Mouse (Mus musculus) lung, adult 2 months (tissue): ENCODE data around the gene Mpp6. TPM values are rescaled to one million over a fixed set of nuclear protein-coding genes. Genes with fewer than 3 reads are reported as not detected.

Source experiments
- DNase-seq: peaks from one replicate; pipeline ENCODE4 v3.0.0; 2022
- H3K4me1 ChIP-seq: fragments of 200-500 bp; 2 replicates; pipeline ENCODE4 v1.6.1; 2011; ENCODE audit warnings: low read length; ENCODE audit not compliant: control insufficient read depth, insufficient read depth
- H3K4me3 ChIP-seq: fragments of 200-500 bp; replicated peaks from 2 replicates; pipeline ENCODE3; 2011; ENCODE audit warnings: low read depth, mild to moderate bottlenecking, control low read depth, low read length; ENCODE audit errors: extremely low read depth
- CTCF ChIP-seq: fragments of 200-500 bp; IDR thresholded peaks from 2 replicates; pipeline ENCODE4 v1.5.1; 2011; ENCODE audit warnings: mild to moderate bottlenecking, low read length, control low read depth; ENCODE audit not compliant: insufficient read depth
- POLR2A ChIP-seq: fragments of 200-500 bp; IDR thresholded peaks from 2 replicates; pipeline ENCODE4 v1.6.1; 2011; ENCODE audit warnings: low read depth, mild to moderate bottlenecking, control low read depth, low read length, borderline replicate concordance; ENCODE audit errors: extremely low read depth
- whole genome bisulfite sequencing: fragments of 180-500 bp; shearing (Covaris S2); methylation state at CpG from one replicate; pipeline ENCODE4 v1.1.7; 2018; 5-methylcytosine and 5-hydroxymethylcytosine counted together
- polyA plus RNA-seq: library from polyadenylated mRNA; depleted of rRNA; stranded (reverse); fragments of >200 nt; gene quantifications from 2 replicates; pipeline ENCODE4 v1.2.3, GENCODE M21; 2012; rRNA removed

Gene Mpp6
- 3.1 and 3.5 TPM in 2 replicates for polyA plus RNA-seq

DNA sequence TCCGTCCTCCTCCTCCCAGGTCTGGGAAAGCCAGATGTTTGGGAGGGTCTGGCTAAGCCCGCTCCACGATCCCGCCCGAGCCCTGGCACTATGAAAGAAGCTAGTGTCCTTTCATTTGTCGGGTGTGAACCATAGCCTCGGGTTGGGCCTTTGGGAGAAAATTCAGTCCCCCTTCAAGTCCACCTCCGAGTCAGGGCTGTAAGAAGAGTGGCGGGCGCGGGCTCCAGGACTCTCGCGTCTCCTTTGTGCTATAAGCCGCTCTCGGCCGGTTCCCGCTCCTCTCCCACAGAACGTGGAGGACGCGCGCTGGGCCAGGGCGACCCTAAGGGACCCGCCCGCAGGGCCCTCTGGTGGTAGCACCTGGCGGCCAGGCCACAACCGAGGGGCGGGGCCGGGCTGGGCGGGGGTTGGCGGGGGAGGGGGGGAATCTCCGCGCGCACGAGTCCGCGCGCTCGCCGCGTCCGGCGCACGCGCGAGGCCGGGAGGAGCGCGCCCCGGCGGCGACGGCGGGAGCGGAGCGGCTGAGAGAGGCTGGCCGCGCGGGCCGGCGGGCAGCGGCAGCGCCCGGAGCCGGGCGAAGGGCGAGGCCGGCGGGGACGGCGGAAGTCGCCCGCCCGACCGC lies at the start of gene Mpp6:
Mpp6 (plus strand) TSS at position 485 of the 622 bp plus-strand sequence.
- WGBS = under 1% methylated on average over 72 of the region's 74 CpGs
- TF ChIP-seq CTCF (no peak), POLR2A (no peak)
- peak within 1 kb of the TSS; percentile 54 for H3K4me3 ChIP-seq
- H3K4me1 ChIP-seq = peaks cover 3% of the 10 kb centered on the region; the same call in 1 of the 2 replicates
- peak; percentile 76 for DNase-seq

GRCm38 (mm10) chr6:50066172-50066571 lies 43.9 kb upstream of the Mpp6 start:
- Histone ChIP-seq H3K4me1 (no peaks in the 10 kb centered on the region), H3K4me3 (no peak overlapping the region)
- WGBS = 81% methylated on average over 6 of the region's 6 CpGs
- DNase-seq = no peak
- TF ChIP-seq POLR2A (no peak), CTCF (no peak; the same call in 1 of the 2 replicates)

DNA sequence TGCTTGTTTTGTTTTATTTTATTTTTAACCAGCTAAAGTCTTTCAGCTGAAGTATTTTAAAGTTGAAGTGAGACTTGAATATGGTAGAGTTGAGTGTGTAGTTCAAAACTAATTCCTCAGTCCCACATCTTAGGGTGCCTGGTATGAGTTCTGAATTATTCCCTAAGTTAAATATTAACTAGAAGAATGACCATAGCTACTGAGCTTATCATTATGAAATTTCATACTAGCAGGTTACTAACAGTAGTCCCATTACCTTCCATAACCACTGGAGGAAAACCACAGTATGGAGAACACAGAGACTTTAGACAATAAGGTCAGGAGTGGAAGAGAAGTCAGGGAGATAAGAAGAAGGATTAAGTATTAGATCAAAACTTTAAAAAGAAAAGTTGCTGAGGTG lies 41.6 kb upstream of the Mpp6 start:
- DNase-seq = no peak
- H3K4me1 ChIP-seq = no peaks in the 10 kb centered on the region
- no peak for TF ChIP-seq POLR2A
- no peak for TF ChIP-seq CTCF
- no peak overlapping the region for H3K4me3 ChIP-seq

DNA sequence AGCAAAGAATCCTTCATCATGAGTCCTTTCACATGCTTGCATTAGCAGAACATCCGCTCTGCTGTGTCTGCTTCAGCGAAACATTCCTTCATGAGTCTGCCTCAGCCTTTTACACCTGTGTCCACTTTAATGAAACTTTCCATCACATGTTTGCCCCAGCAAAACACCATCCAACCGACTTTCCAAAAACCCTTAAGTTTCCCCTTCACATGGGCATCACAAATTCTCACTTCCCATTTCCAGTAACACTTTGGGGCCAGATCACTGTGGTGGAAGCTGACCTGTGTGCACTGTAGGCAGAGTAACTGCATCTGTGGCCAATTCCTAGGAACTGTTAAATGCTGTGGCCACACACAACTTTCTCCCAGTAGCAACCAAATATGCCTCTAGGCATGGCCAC lies 34.8 kb upstream of the Mpp6 start:
- H3K4me1 ChIP-seq = no peaks in the 10 kb centered on the region
- TF ChIP-seq CTCF = no peak
- no peak for DNase-seq
- WGBS = 76% methylated on average over 3 of the region's 3 CpGs
- H3K4me3 ChIP-seq = no peak overlapping the region

GRCm38 (mm10) chr6:50076473-50076872 lies 33.6 kb upstream of the Mpp6 start:
- no peak overlapping the region for H3K4me3 ChIP-seq
- no peak for DNase-seq

GRCm38 (mm10) chr6:50080431-50080830 lies 29.6 kb upstream of the Mpp6 start:
- 57% methylated on average over 7 of the region's 7 CpGs for WGBS
- Histone ChIP-seq H3K4me3 (no peak overlapping the region), H3K4me1 (no peaks in the 10 kb centered on the region)
- peak; percentile 55 for DNase-seq
- TF ChIP-seq CTCF (no peak), POLR2A (no peak)

More at GRCm38 (mm10) chr6:50076473-50076872, 33.6 kb upstream of the Mpp6 start:
- no peaks in the 10 kb centered on the region for H3K4me1 ChIP-seq
- 61% methylated on average over 2 of the region's 2 CpGs for WGBS
- TF ChIP-seq CTCF (no peak), POLR2A (no peak)

- TF ChIP-seq POLR2A = no peak
- TF ChIP-seq CTCF = no peak
Observed at GRCm38 (mm10) chr6:50085206-50085605, 24.8 kb upstream of the Mpp6 start.

DNA sequence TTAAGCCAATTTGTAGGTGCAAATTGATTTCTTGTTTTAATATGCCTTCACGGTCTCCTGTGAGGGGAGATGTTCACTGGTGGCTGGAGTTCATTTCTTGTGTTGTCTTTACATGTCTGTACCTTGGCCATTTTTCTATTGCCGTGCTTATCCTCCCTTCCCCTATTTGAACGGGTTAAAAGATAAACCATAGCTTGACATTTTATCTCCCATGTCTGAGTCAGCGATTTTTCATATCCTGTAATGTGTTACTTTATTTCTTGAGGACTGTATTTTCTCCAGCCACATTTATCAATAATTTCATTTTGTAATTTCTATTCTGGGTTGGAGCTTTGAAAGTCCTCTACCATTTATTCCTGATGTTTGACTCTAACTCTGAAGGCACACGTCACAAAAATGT lies 20.7 kb upstream of the Mpp6 start:
- Histone ChIP-seq H3K4me3 (no peak overlapping the region), H3K4me1 (no peaks in the 10 kb centered on the region)
- WGBS = 72% methylated on average over 5 of the region's 5 CpGs
- no peak for DNase-seq
- TF ChIP-seq CTCF (no peak), POLR2A (no peak)

More at GRCm38 (mm10) chr6:50085206-50085605, 24.8 kb upstream of the Mpp6 start:
- 76% methylated on average over 4 of the region's 4 CpGs for WGBS
- Histone ChIP-seq H3K4me1 (no peaks in the 10 kb centered on the region), H3K4me3 (no peak overlapping the region)
- no peak for DNase-seq

GRCm38 (mm10) chr6:50090221-50090620 lies 19.8 kb upstream of the Mpp6 start:
- no peak for DNase-seq
- Histone ChIP-seq H3K4me3 (no peak overlapping the region), H3K4me1 (no peaks in the 10 kb centered on the region)
- no peak for TF ChIP-seq CTCF
- 39% methylated on average over 7 of the region's 7 CpGs for WGBS

GRCm38 (mm10) chr6:50091462-50092154 lies 18.4 kb upstream of the Mpp6 start:
- Histone ChIP-seq H3K4me1 (no peaks in the 10 kb centered on the region), H3K4me3 (no peak overlapping the region)
- 63% methylated on average over 7 of the region's 7 CpGs for WGBS
- no peak for TF ChIP-seq CTCF
- DNase-seq = no peak
